Mouse (Mus musculus) CH12.LX (cell line): ENCODE data around the gene Dda1. TPM values are rescaled to one million over a fixed set of nuclear protein-coding genes. Genes with fewer than 3 reads are reported as not detected.
"Not testable (repeated sequence)": the region's sequence is repeated elsewhere in the genome, so short reads cannot be mapped to it uniquely, and the experiment has no call there.

ENCODE experiments used
- DNase-seq: peaks from one replicate; pipeline ENCODE4 v3.0.0-alpha.2; 2013; ENCODE audit errors: extremely low read depth
- H3K27ac ChIP-seq: 2 replicates; pipeline ENCODE4 v1.5.1; 2012; ENCODE audit warnings: low read depth, mild to moderate bottlenecking, control low read depth, moderate library complexity; ENCODE audit not compliant: insufficient read depth
- H3K27me3 ChIP-seq: replicated peaks from 2 replicates; pipeline ENCODE3; 2012; ENCODE audit warnings: inconsistent platforms
- H3K36me3 ChIP-seq, 2 experiments: replicated peaks in 1 of 2; 2 replicates each; pipeline versions ENCODE3 to v1.6.1; 2012; ENCODE audit warnings: inconsistent platforms in 1 of 2, low read length in 1 of 2, mild to moderate bottlenecking in 1 of 2, mixed read lengths in 1 of 2, moderate library complexity in 1 of 2; ENCODE audit not compliant: control insufficient read depth in 1 of 2, insufficient read depth in 1 of 2
- H3K4me1 ChIP-seq, 2 experiments: 2 replicates each; pipeline ENCODE4 v1.6.1; 2012; ENCODE audit warnings: inconsistent platforms in 1 of 2, moderate library complexity in 1 of 2; ENCODE audit not compliant: insufficient read depth in 2 of 2, control insufficient read depth in 1 of 2
- H3K4me2 ChIP-seq: 2 replicates; pipeline ENCODE4 v1.6.1; 2012; ENCODE audit warnings: low read depth, mild to moderate bottlenecking, control low read depth; ENCODE audit not compliant: poor library complexity, insufficient read depth, severe bottlenecking
- H3K4me3 ChIP-seq, 3 experiments: fragments of 150-350 bp in 1 of 3; sonication (generic) in 1 of 3; replicated peaks in 1 of 3; 2 replicates each; pipeline versions ENCODE3 to v1.5.1; 2011 to 2012; ENCODE audit warnings: low read depth in 2 of 3, low read length in 2 of 3, mild to moderate bottlenecking in 2 of 3, moderate library complexity in 2 of 3, control low read depth in 1 of 3, improper control_type of control experiment in 1 of 3, inconsistent platforms in 1 of 3, mixed read lengths in 1 of 3; ENCODE audit not compliant: poor library complexity in 1 of 3
- H3K79me2 ChIP-seq: replicated peaks from 2 replicates; pipeline ENCODE4 v1.6.1; 2012; ENCODE audit warnings: mild to moderate bottlenecking, moderate library complexity; ENCODE audit not compliant: control insufficient read depth, poor library complexity, insufficient read depth, severe bottlenecking; ENCODE audit errors: extremely low read depth
- H3K9ac ChIP-seq: 2 replicates; pipeline ENCODE4 v1.6.1; 2012; ENCODE audit warnings: low read depth, mild to moderate bottlenecking, control low read depth, moderate library complexity; ENCODE audit not compliant: insufficient read depth
- H3K9me3 ChIP-seq: replicated peaks from 2 replicates; pipeline ENCODE3; 2012; ENCODE audit warnings: low read length, inconsistent platforms, mixed read lengths
- CHD2 ChIP-seq: IDR thresholded peaks from 2 replicates; pipeline ENCODE4 v1.6.1; 2011; ENCODE audit warnings: low read length, improper control_type of control experiment
- CTCF ChIP-seq, 2 experiments: IDR thresholded peaks in 1 of 2; conservative IDR thresholded peaks in 1 of 2; 2 replicates each; pipeline ENCODE4 v1.5.1; 2011 to 2012; ENCODE audit warnings: low read depth in 2 of 2, low read length in 2 of 2, improper control_type of control experiment in 1 of 2, inconsistent platforms in 1 of 2, mild to moderate bottlenecking in 1 of 2, moderate library complexity in 1 of 2
- E2F4 ChIP-seq: IDR thresholded peaks from 2 replicates; pipeline ENCODE4 v1.6.1; 2011; ENCODE audit warnings: low read depth, low read length, improper control_type of control experiment; ENCODE audit not compliant: insufficient replicate concordance
- ELF1 ChIP-seq: IDR thresholded peaks from 2 replicates; pipeline ENCODE4 v1.6.1; 2014; ENCODE audit warnings: low read depth, mild to moderate bottlenecking, inconsistent platforms, low read length, improper control_type of control experiment
- GABPA ChIP-seq: IDR thresholded peaks from 2 replicates; pipeline ENCODE4 v1.6.1; 2012; ENCODE audit warnings: low read depth, low read length, improper control_type of control experiment, inconsistent platforms; ENCODE audit not compliant: insufficient replicate concordance
- JUN ChIP-seq: IDR thresholded peaks from 2 replicates; pipeline ENCODE4 v1.6.1; 2011; ENCODE audit warnings: low read depth, mild to moderate bottlenecking, low read length, improper control_type of control experiment, moderate library complexity; ENCODE audit not compliant: insufficient read depth
- JUND ChIP-seq: conservative IDR thresholded peaks from 2 replicates; pipeline ENCODE4 v1.6.1; 2011; ENCODE audit warnings: low read depth, low read length, improper control_type of control experiment
- KAT2A ChIP-seq: IDR thresholded peaks from 2 replicates; pipeline ENCODE4 v1.6.1; 2012; ENCODE audit warnings: low read length, improper control_type of control experiment, inconsistent platforms; ENCODE audit not compliant: insufficient replicate concordance
- MAFK ChIP-seq: IDR thresholded peaks from 2 replicates; pipeline ENCODE4 v1.6.1; 2011; ENCODE audit warnings: low read length, improper control_type of control experiment; ENCODE audit not compliant: insufficient replicate concordance
- MAX ChIP-seq: IDR thresholded peaks from 2 replicates; pipeline ENCODE4 v1.6.1; 2011; ENCODE audit warnings: low read length, improper control_type of control experiment
- MAZ ChIP-seq: IDR thresholded peaks from 2 replicates; pipeline ENCODE4 v1.6.1; 2012; ENCODE audit warnings: low read depth, mild to moderate bottlenecking, inconsistent platforms, low read length, improper control_type of control experiment, moderate library complexity
- MEF2A ChIP-seq: IDR thresholded peaks from 2 replicates; pipeline ENCODE4 v1.6.1; 2014; ENCODE audit warnings: low read depth, mild to moderate bottlenecking, inconsistent platforms, low read length, improper control_type of control experiment, borderline replicate concordance
- PAX5 ChIP-seq: IDR thresholded peaks from 2 replicates; pipeline ENCODE4 v1.6.1; 2012; ENCODE audit warnings: low read length, inconsistent platforms, mixed read lengths
- POLR2A ChIP-seq: IDR thresholded peaks from 2 replicates; pipeline ENCODE4 v1.6.1; 2011; ENCODE audit warnings: low read depth, mild to moderate bottlenecking, improper control_type of control experiment, low read length
- POLR2AphosphoS2 ChIP-seq: IDR thresholded peaks from 2 replicates; pipeline ENCODE4 v1.6.1; 2011; ENCODE audit warnings: low read depth, low read length, improper control_type of control experiment
- RCOR1 ChIP-seq: conservative IDR thresholded peaks from 2 replicates; pipeline ENCODE4 v1.6.1; 2012; ENCODE audit warnings: low read depth, mild to moderate bottlenecking, inconsistent platforms, low read length, improper control_type of control experiment
- SMC3 ChIP-seq: IDR thresholded peaks from 2 replicates; pipeline ENCODE4 v1.6.1; 2011; ENCODE audit warnings: low read depth, low read length, improper control_type of control experiment
- TBP ChIP-seq: conservative IDR thresholded peaks from 2 replicates; pipeline ENCODE4 v1.6.1; 2011; ENCODE audit warnings: low read depth, low read length, improper control_type of control experiment
- USF1 ChIP-seq: IDR thresholded peaks from 2 replicates; pipeline ENCODE4 v1.6.1; 2014; ENCODE audit warnings: low read depth, mild to moderate bottlenecking, inconsistent platforms, low read length, improper control_type of control experiment
- USF2 ChIP-seq: conservative IDR thresholded peaks from 2 replicates; pipeline ENCODE4 v1.6.1; 2011; ENCODE audit warnings: low read depth, low read length, improper control_type of control experiment
- ZC3H11A ChIP-seq: IDR thresholded peaks from 2 replicates; pipeline ENCODE4 v1.6.1; 2012; ENCODE audit warnings: low read depth, mild to moderate bottlenecking, inconsistent platforms, low read length, improper control_type of control experiment
- ZKSCAN1 ChIP-seq: IDR thresholded peaks from 2 replicates; pipeline ENCODE4 v1.6.1; 2012; ENCODE audit warnings: low read depth, inconsistent platforms, low read length, improper control_type of control experiment, borderline replicate concordance
- ZMIZ1 ChIP-seq: IDR thresholded peaks from 2 replicates; pipeline ENCODE4 v1.6.1; 2012; ENCODE audit warnings: low read depth, mild to moderate bottlenecking, inconsistent platforms, low read length, improper control_type of control experiment
- dilution Hi-C: fragments of 300-500 bp; cut with MboI; formaldehyde crosslinking; loops from 2 replicates; pipeline ENCODE4 v1.14.3; 2020; ENCODE audit warnings: low sequenced_read_pairs; ENCODE audit not compliant: extremely low pct_unique_long_range_greater_than_20kb, extremely low pct_ligation_motif_present
- in situ Hi-C: fragments of 300-500 bp; cut with MboI; formaldehyde crosslinking; loops from 3 replicates; pipeline ENCODE4 v1.14.3; 2019; ENCODE audit warnings: low sequenced_read_pairs, low pct_ligation_motif_present, low pct_unique_long_range_greater_than_20kb, mixed read lengths
- polyA plus RNA-seq: library from polyadenylated mRNA; unstranded; fragments of >175 nt; gene quantifications from 2 replicates; pipeline ENCODE4 v1.2.1, GENCODE M21; 2012; ENCODE audit warnings: low read depth; ENCODE audit not compliant: insufficient read length
- total RNA-seq, 2 experiments: library from RNA; depleted of rRNA; stranded (reverse); fragments of 300-350 nt in 1 of 2; fragments of >200 nt in 1 of 2; gene quantifications; 2 replicates each; pipeline ENCODE4 v1.2.3; 2012 to 2014

Dda1 gene
- total and polyA plus RNA-seq, 3 experiments: 57.4 to 78.1 (median 59.3) TPM

GRCm38 (mm10) chr8:71422121-71422520, 46.9 kb upstream of the Dda1 start:
- Histone ChIP-seq H3K4me1 (no peaks in the 10 kb centered on the region), H3K9ac (no peak overlapping the region), H3K4me2 (no peak overlapping the region), H3K79me2 (no peaks in the 10 kb centered on the region), H3K27me3 (peaks cover 20% of the 10 kb centered on the region), H3K36me3 (no peaks in the 10 kb centered on the region), H3K9me3 (peaks cover 22% of the 10 kb centered on the region), H3K4me3 (no peak overlapping the region), H3K27ac (no peak overlapping the region)
- no peak for DNase-seq
- dilution Hi-C loops (no loop called here), in situ Hi-C loops (no loop called here)
- no peak for TF ChIP-seq MEF2A
- TF ChIP-seq E2F4: no peak
- no peak for TF ChIP-seq USF2
- TF ChIP-seq MAFK: no peak
- TF ChIP-seq ZKSCAN1: no peak
- TF ChIP-seq JUN: no peak
- TF ChIP-seq POLR2AphosphoS2: no peak
- TF ChIP-seq MAZ: no peak
- TF ChIP-seq POLR2A: no peak
- TF ChIP-seq MAX: no peak
- no peak for TF ChIP-seq JUND
- no peak for TF ChIP-seq TBP
- no peak for TF ChIP-seq PAX5
- TF ChIP-seq ELF1: no peak

- H3K9me3 ChIP-seq, H3K27me3 ChIP-seq, H3K4me2 ChIP-seq, H3K36me3 ChIP-seq, dilution Hi-C loops, H3K27ac ChIP-seq, H3K79me2 ChIP-seq, DNase-seq, H3K4me1 ChIP-seq, H3K4me3 ChIP-seq, H3K9ac ChIP-seq: not testable (repeated sequence)
- in situ Hi-C loops: loop anchor here (5.0 kb wide), 1 partner anchor 34 kb away; the partner anchor contains the start of gene Dda1
Observed at GRCm38 (mm10) chr8:71432935-71433334, 36.1 kb upstream of the Dda1 start.

GRCm38 (mm10) chr8:71437041-71437440, 32.0 kb upstream of the Dda1 start:
- H3K9ac ChIP-seq: no peak overlapping the region
- no peak overlapping the region for H3K27ac ChIP-seq
- H3K36me3 ChIP-seq: no peaks in the 10 kb centered on the region
- no peak for DNase-seq
- no peaks in the 10 kb centered on the region for H3K9me3 ChIP-seq
- peaks cover 10% of the 10 kb centered on the region for H3K27me3 ChIP-seq
- dilution Hi-C loops (no loop called here), in situ Hi-C loops (no loop called here)
- H3K4me1 ChIP-seq: no peaks in the 10 kb centered on the region
- TF ChIP-seq MAZ: no peak
- TF ChIP-seq MAFK: no peak
- no peak for TF ChIP-seq JUND
- no peak for TF ChIP-seq CTCF (conservative IDR thresholded peaks at IDR 0.05 in 1 of 2, IDR thresholded peaks at IDR 0.05 in 1 of 2; ENCODE audit: low read depth in 2 of 2, low read length in 2 of 2)
- no peak for TF ChIP-seq ZKSCAN1
- no peak for TF ChIP-seq SMC3
- TF ChIP-seq ZC3H11A: no peak
- no peak for TF ChIP-seq KAT2A
- no peak for TF ChIP-seq USF1
- no peak for TF ChIP-seq JUN
- no peak for TF ChIP-seq RCOR1
- no peak for TF ChIP-seq TBP
- TF ChIP-seq ZMIZ1: no peak
- TF ChIP-seq USF2: no peak
- no peak for TF ChIP-seq CHD2
- TF ChIP-seq GABPA: no peak
- no peak for TF ChIP-seq E2F4
- no peak overlapping the region for H3K4me2 ChIP-seq
- H3K4me3 ChIP-seq: no peak overlapping the region
- H3K79me2 ChIP-seq: no peaks in the 10 kb centered on the region
